Mouse (Mus musculus): ENCODE measurements around the gene Oas1a.
"Not testable (repeated sequence)": the region's sequence is repeated elsewhere in the genome, so short reads cannot be mapped to it uniquely, and the experiment has no call there.

Oas1a gene

DNA sequence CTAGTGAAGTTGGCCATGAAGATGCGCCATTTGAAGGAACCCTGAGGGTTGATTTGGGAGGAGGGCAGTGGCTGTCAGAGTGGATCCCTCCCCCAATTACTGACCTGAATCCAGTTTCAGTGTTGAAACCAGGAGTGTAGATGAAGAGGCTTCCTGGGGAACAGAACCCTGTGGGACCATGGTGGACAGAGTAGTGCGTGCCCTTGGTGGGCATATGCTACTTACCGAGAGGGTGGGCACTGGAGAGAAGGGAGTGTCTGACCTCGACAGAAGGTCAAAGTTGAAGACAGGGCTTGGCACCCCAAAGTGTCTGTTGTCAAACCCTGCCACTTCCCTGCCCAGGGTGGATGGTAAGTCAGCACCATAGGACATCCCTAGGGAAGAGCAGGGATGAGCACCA lies 13.5 kb downstream of the Oas1a start:
- not testable (repeated sequence) for DNase-seq (ENCODE audit: low spot score)

DNA sequence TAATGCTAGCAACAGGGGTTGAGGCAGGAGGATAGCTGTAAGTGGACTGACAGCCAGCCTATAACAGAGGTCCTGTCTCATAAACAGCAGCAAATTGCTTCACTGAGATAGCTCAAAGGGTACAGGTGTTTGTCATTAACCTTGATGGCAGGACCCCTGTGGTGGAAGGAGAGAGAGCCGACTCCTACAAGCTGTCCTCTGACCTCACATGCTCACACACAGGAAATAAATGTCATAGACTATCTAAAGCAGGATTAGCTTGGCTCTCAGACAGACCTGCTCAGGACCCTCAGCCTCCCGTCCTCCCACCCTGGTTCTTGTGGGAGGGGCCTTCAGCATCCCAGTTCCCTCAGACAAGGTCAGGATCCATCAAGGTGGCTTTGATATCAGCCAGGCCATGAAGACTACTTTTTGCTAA lies 15.1 kb downstream of the Oas1a start:
- DNase-seq (ENCODE audit: low spot score): no peak

DNA sequence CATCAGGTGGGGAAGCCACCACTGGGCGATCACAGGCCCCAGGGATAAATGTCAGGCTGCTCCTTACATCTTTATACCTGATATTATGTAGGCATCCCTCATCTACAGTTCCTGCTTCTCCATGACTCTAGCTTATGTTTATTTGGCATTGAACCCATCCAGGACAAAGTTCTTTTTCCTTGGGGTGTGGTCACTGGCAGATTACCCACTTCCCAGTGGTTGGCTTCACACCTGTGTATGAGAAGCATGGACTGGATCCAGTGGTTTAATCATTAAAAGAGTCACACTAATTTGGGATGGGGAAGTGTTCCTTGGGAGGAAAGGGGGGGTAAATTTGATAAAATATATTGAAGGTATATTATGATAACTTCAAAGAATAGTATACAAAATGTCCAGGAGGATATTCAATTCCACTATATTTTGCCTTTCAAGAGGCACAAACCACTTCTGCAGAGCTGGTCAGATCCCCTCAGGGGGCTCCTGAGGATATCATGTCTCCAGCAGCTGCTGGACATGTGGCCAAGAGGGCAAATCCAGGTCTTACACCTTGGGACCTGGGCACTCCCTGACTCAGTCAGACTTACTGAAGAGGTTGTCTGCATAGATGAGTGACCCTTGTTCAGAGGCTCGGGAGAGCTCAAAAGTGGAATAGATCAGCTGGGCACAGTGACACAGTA lies 15.6 kb downstream of the Oas1a start:
- DNase-seq (ENCODE audit: low spot score): not testable (repeated sequence)

DNA sequence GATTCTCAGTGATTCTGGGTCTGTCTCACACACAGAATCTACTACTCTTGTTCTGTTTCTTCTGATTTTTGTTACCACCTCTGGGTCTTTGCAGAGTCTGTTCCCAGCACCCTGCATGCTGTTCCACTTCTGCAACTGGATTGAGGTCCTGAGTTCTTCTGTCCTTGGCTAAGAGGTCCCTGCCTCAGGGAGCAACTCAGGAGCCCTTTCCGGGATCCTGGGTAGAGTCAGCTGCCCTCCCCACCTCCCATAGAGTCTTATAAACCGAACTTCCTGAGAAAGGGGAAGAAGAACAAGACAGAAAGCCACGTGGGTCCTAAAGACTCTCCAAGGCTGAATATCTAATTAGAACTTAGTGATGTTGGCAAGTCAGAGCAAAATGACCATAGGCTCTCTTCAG lies 16.3 kb downstream of the Oas1a start:
- no peak for DNase-seq (ENCODE audit: low spot score)

DNA sequence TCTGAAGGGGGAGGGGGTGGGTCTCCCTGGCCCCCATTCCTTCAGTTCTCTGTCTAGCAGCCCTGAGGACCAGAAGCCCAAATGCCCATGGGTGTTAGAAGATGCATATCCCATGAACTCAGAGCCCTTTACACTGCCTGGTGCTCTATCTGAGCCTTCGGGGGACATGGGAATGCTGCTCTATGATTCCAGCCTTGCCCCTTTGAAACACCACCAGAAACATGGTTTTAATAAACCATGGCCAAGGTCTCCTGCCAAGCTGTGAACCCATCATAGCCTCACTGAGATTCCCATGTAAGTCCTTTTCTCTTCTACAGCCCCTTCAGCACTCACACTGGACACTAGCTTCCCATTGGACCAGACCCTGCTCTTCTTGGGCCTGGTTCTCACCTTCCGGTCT lies 17.3 kb downstream of the Oas1a start:
- no peak for DNase-seq (ENCODE audit: low spot score)

DNA sequence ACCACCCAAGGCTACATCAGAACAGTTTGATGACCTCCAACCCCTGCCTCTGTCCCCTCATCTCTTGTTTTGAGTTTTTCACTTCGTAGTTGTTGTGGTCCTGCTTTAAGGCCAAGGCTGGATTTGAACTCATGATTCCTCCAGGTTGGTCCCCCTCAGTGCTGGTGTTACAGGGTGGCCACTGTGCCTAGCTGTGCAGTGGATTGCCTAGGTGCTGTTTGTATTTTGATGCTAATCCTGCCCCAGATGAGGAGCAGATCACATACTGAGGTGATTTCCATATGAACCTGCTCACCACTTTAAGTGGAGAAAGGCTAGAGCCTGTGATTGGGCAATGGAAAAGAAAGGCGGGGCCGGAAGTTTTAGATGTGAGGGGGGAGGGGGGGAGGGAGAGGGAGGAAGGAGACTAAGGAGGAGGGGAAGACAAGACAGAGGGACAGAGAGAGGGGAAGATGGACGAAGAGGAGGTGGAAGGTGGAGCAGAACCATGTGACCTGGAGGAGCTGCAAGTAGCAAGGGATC lies 19.0 kb downstream of the Oas1a start:
- DNase-seq (ENCODE audit: low spot score): not testable (repeated sequence)

DNA sequence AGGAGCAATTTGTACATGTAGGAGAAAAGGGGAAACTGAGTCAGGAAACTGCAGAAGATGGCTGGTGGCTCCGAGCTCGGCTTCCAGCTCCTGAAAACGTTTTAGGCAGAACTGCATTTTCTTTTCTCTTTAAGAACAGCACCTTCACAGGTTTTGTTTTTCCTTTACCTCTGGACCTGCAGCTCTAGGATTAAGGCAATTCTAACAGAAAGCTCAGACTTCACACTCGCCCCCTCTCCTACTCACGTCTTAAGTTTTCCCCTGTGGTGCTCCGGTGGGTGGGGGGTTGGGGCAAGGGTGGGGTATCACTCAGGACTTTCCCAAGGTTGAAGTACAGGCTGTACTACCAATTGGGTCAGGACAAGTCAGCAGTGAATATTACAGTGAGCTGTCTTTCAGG lies 19.5 kb downstream of the Oas1a start:
- no peak for DNase-seq (ENCODE audit: low spot score)

DNA sequence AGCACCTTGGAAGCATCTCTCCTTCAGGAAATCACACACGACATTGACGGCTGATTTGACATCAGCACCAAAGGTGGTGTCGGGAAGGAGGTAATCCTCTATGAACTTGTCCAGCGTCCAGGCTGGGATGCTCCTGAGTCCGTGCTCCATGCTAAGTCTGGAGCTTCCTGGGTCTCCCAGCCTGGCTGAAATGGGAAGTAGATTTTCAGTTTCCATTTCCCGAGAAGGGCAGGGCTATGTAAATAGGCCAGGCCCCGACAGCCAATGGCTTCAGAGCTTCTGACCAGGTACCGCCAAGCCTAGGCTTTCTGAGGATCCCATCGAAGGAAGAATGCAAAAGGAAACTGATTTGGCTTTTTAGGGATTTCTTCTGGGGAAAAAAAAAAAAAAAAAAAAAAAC lies 19.9 kb downstream of the Oas1a start, which contains the start of gene Oas1g:
Gene Oas1g (minus strand): TSS at position 201 of the 400 bp plus-strand sequence.
- DNase-seq (ENCODE audit: low spot score): not testable (repeated sequence)

DNA sequence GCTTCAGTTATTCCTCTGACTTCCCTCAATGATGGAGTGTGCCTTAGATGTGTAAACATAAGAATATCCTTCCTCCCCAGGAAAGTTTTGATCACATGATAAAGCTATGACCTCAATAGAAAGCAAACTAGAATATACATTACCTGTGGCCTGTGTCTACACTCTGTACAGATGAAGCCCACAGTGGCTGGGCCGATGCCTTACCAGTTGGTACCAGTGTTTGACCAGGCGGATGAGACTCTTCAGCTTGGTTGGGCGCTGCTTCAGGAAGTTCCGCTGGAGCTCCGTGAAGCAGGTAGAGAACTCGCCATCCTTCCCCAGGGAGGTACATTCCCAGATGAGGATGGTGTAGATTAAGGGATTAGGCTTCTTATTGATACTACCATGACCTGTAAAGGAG lies 25.6 kb downstream of the Oas1a start:
- not testable (repeated sequence) for DNase-seq (ENCODE audit: low spot score)

DNA sequence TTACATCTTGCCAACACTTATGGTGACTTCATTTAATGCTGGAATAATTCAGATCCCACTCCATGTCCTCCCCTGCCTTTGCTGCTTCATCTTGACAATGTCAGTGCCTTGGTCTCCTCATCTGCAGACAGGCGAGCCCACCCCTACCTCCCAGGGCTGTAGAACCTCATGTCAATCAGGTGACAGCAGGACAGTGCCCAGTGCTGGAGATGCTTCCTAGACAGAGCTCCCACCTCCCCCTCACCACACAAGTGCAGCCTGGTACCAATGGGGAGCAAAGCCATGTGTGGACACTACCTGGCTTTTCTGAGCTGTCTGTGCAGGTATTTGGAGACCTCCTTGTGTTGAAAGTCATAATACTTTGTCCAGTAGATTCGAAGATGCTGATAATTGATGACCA lies 28.5 kb downstream of the Oas1a start:
- DNase-seq (ENCODE audit: low spot score): not testable (repeated sequence)

DNA sequence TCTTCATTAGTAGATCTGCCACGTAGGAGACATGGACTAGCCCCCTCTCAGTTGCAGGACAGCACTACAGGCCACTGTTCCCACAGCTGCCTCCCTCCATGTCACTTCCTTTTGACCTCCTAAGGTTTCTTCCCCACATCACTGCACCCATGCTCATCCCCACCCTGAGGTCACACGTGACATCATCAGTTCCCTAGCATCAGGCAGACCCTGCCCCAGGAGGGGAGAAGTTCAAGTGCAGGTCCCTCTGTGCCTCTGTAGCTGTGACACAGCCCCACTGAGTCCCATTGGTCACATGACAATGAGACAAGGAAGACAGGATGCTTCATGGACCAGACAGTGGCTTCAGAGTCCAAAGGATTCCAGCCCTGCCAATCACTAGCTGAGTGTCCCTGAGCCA lies 29.9 kb downstream of the Oas1a start:
- DNase-seq (ENCODE audit: low spot score): not testable (repeated sequence)

DNA sequence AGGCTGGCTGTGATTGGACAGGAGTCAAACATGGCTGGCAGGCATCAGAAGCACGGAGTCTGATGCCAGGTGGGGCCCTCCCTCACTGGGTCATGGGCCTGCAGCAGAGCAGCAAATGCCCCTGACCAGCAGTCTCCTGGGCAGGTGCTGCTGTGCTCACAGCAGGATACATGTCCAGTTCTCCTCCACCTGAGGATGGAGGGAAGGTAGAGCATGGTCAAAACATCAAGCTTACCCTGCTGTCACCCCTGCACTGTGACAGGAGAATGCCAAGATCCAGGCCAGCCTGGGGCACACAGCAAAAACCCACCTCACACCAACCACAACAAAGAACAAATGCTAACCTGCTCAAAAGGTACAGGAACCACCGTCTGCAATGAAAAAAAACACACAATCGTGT lies 30.5 kb downstream of the Oas1a start:
- DNase-seq (ENCODE audit: low spot score): not testable (repeated sequence)

DNA sequence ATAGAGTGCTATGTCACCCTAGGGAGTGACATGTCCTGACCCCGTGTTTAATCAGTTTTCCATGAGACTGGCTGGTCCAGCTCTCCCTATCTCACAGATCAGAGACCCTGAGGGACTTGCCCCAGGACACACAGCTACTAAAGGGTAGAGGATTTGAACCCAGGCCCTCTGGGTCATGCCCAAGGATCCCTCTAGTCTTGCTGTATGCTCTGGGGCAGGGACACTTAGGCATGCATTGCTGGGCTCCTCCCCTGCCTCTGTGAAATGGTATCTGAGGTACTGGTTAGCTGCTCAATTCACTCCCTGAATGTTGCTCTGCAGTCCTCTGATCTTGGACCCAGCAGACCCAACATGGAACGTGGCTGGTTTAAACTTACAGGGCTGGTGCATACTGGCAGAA lies 35.9 kb downstream of the Oas1a start:
- DNase-seq (ENCODE audit: low spot score): no peak

DNA sequence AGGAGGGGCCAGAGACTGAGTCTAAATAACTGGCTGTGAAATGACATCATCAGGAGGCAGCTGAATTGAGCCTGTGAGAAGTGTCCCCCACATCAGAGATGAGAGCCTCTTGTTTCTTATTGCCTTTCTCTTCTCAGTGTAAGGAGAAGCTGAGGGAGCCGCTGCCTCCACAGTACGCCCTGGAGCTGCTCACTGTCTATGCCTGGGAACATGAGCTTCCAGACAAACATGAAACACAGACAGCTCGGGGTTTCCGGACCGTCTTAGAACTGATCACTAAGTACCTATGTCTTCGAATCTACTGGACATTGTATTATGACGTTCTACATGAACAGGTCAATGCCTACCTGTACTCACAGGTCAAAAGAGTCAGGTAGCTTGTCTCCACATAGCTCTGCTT lies 36.5 kb downstream of the Oas1a start:
- no peak for DNase-seq (ENCODE audit: low spot score)

DNA sequence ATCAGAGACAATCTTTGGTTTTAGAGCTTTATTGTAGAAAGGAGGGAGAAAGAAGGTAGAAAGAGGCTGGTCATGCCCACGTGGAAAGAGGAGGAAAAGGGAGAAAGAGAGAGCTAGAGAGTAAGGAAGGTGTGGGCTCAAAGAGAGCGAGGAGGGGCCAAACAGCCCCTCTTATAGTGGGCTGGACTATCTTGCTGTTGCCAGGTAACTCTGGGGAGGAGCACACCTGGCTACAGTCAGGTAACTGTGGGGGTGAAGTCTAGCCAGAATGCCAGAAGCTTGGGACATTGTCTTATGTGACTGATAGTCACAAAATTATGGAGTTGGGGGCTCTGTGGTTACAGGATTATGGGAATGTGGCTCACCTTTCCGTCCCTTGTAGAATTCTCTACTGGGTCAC lies 37.2 kb downstream of the Oas1a start:
- no peak for DNase-seq (ENCODE audit: low spot score)

DNA sequence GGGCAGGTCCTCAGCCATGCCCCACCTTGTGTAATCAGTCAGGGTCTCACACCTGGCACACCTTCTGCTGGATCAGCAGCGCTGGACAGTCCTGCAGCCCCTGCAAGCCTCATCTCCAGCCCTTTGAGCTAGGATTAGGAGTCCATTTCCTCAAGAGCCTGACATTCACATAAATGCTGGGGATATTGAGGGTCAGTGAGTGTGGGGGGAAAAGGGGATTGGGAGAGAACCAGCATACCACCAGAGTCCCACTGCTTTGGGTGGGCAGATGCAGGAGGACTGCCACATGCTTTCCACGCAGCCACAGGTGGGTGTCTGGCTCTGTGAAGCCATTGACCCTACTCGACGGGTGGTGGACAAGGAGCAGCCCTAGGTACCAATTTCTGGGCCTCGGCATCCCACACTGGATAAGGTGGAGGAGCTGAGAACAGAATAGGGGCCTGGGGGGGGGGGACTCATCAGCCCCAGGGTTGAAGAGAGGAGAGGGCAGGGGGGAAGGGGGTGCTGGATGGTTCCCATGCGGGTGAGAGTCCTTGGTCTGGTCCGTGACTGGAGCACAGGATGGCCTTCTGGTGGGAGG lies 37.8 kb downstream of the Oas1a start:
- no peak for DNase-seq (ENCODE audit: low spot score)

DNA sequence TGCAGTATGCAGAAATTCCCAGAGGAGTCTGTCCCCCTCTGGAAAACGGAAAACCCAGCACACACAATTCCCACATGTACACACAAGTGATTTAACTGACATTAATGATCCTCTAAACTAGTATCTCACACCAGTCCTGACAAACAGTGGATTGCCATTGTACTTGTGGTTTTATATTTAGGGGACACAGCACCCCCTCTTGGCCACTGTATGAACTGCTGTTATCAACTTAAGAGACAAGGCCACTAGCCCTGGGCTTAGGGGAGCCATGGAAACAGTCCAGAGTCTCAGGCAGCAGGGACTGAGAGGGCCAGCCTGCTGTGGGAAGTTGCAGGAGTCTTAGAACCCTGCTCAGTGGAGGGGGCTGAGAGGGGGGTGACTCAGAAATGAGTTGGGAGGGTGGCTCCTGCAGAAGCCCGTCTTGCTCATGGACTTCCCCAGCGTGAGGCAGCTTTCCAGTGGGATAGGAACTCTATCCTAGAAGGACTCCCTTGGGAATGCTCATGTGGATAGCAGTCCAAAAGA lies 41.9 kb downstream of the Oas1a start:
- DNase-seq (ENCODE audit: low spot score): peak; percentile 54

DNA sequence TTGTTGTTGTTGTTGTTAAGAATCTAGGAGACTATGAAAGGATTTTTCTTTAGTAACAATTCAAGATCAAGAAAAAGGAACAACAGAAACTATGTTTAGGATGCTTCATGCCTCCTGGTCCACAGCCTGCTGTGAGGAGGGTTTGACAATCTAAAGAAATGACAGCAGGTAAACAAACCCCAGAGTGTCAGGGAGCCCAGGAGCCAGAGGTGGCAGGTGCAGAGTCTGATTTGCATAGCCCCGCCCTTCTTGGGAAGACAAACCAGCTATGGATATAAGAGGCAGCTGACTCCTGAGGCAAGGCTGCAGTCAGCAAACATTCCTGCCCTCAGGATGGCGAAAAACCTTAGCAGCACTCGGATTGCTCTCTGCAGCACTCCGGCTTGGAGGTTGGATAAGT lies 46.2 kb downstream of the Oas1a start, which contains the start of gene Oas1h:
Gene Oas1h (plus strand): TSS at position 301 of the 400 bp plus-strand sequence.
- DNase-seq (ENCODE audit: low spot score): no peak

DNA sequence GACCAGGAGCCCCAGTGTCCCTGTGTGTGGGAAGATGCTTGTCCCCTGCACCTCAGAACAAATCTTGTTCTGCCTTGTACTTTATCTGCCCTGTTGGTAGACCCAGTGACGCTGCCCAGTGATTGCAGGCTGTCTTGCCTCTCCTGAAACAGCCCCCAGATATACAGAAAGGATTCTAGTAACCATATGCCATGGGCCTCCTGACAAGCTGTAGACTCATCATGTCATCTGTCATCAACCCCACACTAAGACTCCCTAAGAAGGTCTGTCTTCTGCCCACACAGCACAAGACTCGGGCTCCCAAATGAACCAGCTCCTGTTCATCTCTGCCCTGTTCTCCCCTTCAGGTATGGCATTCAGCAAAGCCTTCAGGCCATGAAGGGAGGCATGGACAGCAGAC lies 48.1 kb downstream of the Oas1a start:
- no peak for DNase-seq (ENCODE audit: low spot score)

DNA sequence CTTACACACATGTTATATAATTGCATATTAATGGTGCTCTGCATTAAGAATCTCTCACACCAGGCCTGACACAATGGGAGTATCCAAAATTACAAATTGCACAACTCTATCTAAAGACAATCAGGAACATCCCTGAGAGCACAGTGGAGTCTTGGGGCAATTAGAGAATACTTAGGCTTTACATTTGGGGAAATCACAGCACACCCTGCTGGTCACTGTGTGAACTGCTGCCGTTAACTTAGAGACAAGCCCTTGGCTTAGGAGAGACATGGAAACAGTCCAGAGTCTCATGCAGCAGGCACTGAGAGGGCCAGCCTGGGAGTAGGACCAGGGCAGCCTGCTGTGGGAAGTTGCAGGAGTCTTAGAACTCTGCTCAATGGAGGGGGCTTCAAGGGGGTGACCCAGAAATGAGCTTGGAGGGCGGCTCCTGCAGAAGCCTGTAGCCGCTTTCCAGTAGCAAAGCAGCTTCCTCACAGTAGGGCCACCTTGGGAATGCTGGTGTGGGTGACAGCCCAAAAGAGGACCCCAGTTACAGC lies 57.7 kb downstream of the Oas1a start:
- DNase-seq (ENCODE audit: low spot score): peak; percentile 76

DNA sequence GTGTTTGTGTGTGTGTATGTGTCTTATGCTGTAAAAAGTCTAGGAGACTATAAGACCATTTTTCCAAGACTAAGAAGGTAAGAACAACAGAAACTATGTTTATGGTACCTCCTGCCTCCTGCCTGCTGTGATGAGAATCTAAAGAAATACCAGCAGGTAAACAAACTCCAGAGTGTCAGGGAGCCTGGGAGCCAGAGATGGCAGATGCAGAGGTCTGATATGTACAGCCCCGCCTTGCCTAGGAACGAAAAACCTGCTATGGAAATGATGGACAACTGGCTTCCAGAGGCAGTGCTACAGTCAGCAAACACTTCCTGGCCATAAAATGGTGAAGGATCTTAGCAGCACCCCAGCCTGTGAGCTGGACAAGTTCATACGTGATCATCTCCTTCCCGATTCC lies 60.3 kb downstream of the Oas1a start, which contains the start of gene Oas1f:
Gene Oas1f (plus strand): TSS at position 301 of the 400 bp plus-strand sequence.
- no peak for DNase-seq (ENCODE audit: low spot score)
